Mouse (Mus musculus) cerebral cortex, adult 2 months (tissue): ENCODE results near the gene Parg.

ENCODE experiments used
- WGBS: fragments of 180-500 bp; shearing (Covaris S2); methylation state at CpG from one replicate; pipeline ENCODE4 v1.1.7; 2018; 5-methylcytosine and 5-hydroxymethylcytosine counted together

The Parg gene

GRCm38 (mm10) chr14:32321732-32322685 is 120.3 kb downstream of the Parg start, which contains the start of gene Ogdhl:
Gene Ogdhl, plus strand, starts transcription at chr14:32322019.
- WGBS: 3% methylated on average over 50 of the region's 50 CpGs

- WGBS: 83% methylated on average over 5 of the region's 5 CpGs
Measured at GRCm38 (mm10) chr14:32323221-32323620, 121.5 kb downstream of the Parg start.

- 88% methylated on average over 9 of the region's 9 CpGs for WGBS
Measured at GRCm38 (mm10) chr14:32327366-32327765, 125.6 kb downstream of the Parg start.

GRCm38 (mm10) chr14:32332515-32333445 is 131.0 kb downstream of the Parg start:
- 81% methylated on average over 20 of the region's 20 CpGs for WGBS

- 57% methylated on average over 6 of the region's 6 CpGs for WGBS
Measured at GRCm38 (mm10) chr14:32336021-32336420, 134.3 kb downstream of the Parg start.

- WGBS: 75% methylated on average over 11 of the region's 11 CpGs
Measured at GRCm38 (mm10) chr14:32336547-32336946, 134.8 kb downstream of the Parg start.

- 98% methylated on average over 7 of the region's 7 CpGs for WGBS
Measured at GRCm38 (mm10) chr14:32341823-32342222, 140.1 kb downstream of the Parg start.

- WGBS: 91% methylated on average over 7 of the region's 7 CpGs
Measured at GRCm38 (mm10) chr14:32344176-32344575, 142.4 kb downstream of the Parg start.

- 84% methylated on average over 9 of the region's 10 CpGs for WGBS
Measured at GRCm38 (mm10) chr14:32344694-32345093, 142.9 kb downstream of the Parg start.
